Mouse (Mus musculus) forebrain, embryonic 11.5 days (tissue): ENCODE measurements at regions not wholly inside any gene's neighbourhood (a gene's known extent, or its start where the extent isn't known, plus 50 kb on each side); places are given as distances from the start of the nearest gene placed in this dataset.
A peak's percentile ranks its signal among the peaks of the same experiment; 100 is the strongest.

Experiments
- ATAC-seq: fragments of 200-750 bp; cut with Nextera tagmentation; replicated peaks from 2 replicates; pipeline ENCODE4 v1.8.0; 2017; ENCODE audit warnings: moderate TSS enrichment; ENCODE audit not compliant: low FRiP score
- DNase-seq: peaks from one replicate; pipeline ENCODE4 v3.0.0-alpha.2; 2017; ENCODE audit warnings: low spot score
- H3K27ac ChIP-seq: fragments of 300-500 bp; sonication (generic); 2 replicates; pipeline ENCODE4 v1.5.1; 2014; ENCODE audit warnings: low read depth, low read length
- H3K27me3 ChIP-seq: fragments of 300-500 bp; sonication (generic); 2 replicates; pipeline ENCODE4 v1.6.1; 2014; ENCODE audit warnings: mild to moderate bottlenecking, low read length, mixed read lengths; ENCODE audit not compliant: control insufficient read depth, insufficient read depth
- H3K36me3 ChIP-seq: fragments of 300-500 bp; sonication (generic); 2 replicates; pipeline ENCODE4 v1.6.1; 2014; ENCODE audit warnings: mild to moderate bottlenecking, low read length, moderate library complexity, mixed read lengths; ENCODE audit not compliant: control insufficient read depth, insufficient read depth
- H3K4me1 ChIP-seq: fragments of 300-500 bp; sonication (generic); replicated peaks from 2 replicates; pipeline ENCODE4 v1.6.1; 2014; ENCODE audit warnings: low read length, mixed read lengths; ENCODE audit not compliant: control insufficient read depth, insufficient read depth
- H3K4me2 ChIP-seq: fragments of 300-500 bp; sonication (generic); 2 replicates; pipeline ENCODE4 v1.6.1; 2014; ENCODE audit warnings: low read depth, mild to moderate bottlenecking, low read length, moderate library complexity, mixed read lengths; ENCODE audit not compliant: severe bottlenecking
- H3K4me3 ChIP-seq: fragments of 300-500 bp; sonication (generic); 2 replicates; pipeline ENCODE4 v1.5.1; 2014; ENCODE audit warnings: low read depth, low read length
- H3K9ac ChIP-seq: fragments of 300-500 bp; sonication (generic); 2 replicates; pipeline ENCODE4 v1.6.1; 2014; ENCODE audit warnings: low read length
- H3K9me3 ChIP-seq: fragments of 300-500 bp; sonication (generic); 2 replicates; pipeline ENCODE4 v1.6.1; 2016; ENCODE audit warnings: low read length, mixed read lengths; ENCODE audit not compliant: control insufficient read depth
- WGBS: fragments of 180-500 bp; shearing (Covaris S2); extraction: QIAGEN DNeasy Blood & Tissue Kit; methylation state at CpG from one replicate; pipeline ENCODE4 v1.1.7; 2014; 5-methylcytosine and 5-hydroxymethylcytosine counted together

DNA sequence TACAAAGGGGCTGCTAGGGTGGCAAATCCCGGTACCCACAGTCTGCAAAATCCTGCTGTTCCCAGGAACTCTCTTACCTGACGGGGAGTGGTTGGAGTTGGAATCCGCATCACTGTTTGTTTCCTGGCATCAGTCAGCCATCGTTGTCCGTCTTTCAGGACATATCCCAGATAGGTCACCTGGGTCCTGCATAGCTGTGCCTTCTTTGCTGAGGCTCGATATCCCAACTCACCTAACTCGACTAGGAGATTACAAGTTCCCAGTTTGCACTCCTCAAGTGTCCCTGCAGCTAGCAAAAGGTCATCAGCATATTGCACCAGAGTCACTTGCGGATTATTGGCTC lies 276.6 kb downstream of the Gm21863 start:
- H3K27me3 ChIP-seq: peaks cover 10% of the 10 kb centered on the region

DNA sequence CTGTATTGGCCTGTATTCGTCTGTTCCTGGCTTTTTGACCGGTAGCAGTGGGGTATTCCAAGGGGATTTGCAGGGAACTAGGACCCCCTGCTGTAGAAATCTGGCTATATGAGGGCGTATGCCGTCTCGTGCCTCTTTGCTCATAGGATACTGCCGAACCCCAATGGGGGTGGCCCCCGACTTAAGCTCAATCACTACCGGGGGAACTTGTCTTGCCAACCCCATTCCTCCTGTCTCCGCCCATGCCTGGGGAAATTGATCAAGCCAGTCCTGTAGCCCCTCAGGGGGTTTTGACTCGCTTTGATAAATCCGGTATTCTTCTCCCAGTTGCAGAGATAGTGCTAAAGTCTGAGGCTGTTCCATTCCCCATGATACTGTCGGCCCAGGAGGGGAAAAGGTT lies 277.2 kb downstream of the Gm21863 start:
- H3K9me3 ChIP-seq: peaks cover 70% of the 10 kb centered on the region
- H3K4me2 ChIP-seq: no peak overlapping the region
- WGBS: 72% methylated on average over 12 of the region's 12 CpGs
- peak; percentile 25; the same call in 1 of the 2 replicates for ATAC-seq
- no peaks in the 10 kb centered on the region for H3K4me1 ChIP-seq
- peak; percentile 67 for DNase-seq
- H3K27me3 ChIP-seq: peaks cover 10% of the 10 kb centered on the region
- no peak overlapping the region for H3K4me3 ChIP-seq
- H3K9ac ChIP-seq: no peak overlapping the region
- no peak overlapping the region for H3K27ac ChIP-seq
- peaks cover 2% of the 10 kb centered on the region; the same call in 1 of the 2 replicates for H3K36me3 ChIP-seq

More for the DNA sequence above, 276.6 kb downstream of the Gm21863 start:
- ATAC-seq: no peak
- no peaks in the 10 kb centered on the region for H3K4me1 ChIP-seq
- peaks cover 71% of the 10 kb centered on the region for H3K9me3 ChIP-seq
- WGBS: 66% methylated on average over 8 of the region's 8 CpGs
- DNase-seq: no peak
- H3K27ac ChIP-seq: no peak overlapping the region
- no peak overlapping the region for H3K4me2 ChIP-seq
- no peak overlapping the region for H3K9ac ChIP-seq
- peaks cover 2% of the 10 kb centered on the region; the same call in 1 of the 2 replicates for H3K36me3 ChIP-seq
- no peak overlapping the region for H3K4me3 ChIP-seq

DNA sequence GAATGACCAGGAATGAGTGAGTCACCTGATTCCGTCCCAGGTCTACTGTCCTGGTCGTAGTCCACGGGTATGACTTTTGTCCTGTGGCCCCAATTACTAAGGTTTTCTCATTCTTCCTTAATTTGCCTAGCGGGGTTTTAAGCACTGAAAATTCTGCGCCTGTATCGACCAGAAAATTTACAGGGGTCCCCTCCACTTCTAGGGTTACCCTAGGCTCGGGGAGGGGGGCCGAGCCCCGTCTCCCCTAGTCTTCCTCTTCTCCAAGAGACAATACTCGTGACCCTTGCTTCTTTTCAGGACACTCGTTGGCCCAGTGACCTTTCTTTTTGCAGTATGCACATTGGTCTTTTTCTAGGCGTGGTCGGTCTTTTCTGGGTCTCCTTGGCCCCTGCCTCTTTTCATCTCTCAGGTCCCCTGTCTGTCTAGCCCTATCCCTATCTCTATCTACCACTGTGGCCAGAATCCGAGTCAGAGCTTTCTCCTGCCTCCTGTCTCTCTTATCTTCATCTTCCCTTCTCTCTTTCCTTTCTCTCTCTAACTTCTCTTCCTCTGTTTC lies 277.8 kb downstream of the Gm21863 start:
- ATAC-seq: 0 out of 2 replicates have a peak, but pooled peaks have one; percentile 16
- peaks cover 10% of the 10 kb centered on the region for H3K27me3 ChIP-seq

DNA sequence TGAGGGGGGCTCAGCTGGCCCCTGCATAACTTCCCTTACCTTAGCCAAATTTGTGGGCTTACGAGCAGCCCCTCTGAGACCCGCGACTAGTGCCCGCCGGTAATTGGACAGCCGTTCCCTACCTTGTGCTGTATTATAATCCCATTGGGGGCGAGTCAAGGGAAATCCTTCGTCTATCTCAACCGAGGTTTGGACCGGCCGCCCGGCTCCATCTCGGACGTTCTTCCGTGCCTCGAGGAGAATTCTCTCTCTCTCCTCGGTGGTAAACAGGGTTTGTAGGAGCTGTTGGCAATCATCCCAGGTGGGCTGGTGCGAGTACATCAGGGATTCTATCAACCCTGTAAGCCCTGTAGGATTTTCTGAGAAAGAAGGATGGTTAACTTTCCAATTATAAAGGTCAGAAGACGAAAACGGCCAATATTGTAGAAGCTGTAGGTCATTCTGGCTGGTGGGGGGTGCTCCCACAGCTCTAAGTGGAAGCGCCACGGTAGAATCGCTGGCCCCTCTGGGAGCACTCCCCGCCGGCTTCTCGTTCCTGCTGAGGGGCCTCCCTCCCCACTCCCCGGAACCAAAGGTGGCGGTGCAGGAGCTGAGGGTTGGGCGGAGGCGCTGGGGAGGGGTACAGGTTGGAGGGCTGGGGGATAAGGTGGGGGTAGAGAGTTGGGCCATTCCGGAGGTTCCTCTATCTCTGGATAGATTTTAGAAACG lies 278.6 kb downstream of the Gm21863 start:
- no peak overlapping the region for H3K4me2 ChIP-seq
- DNase-seq (peak; percentile 57), ATAC-seq (peak; percentile 58)
- WGBS: 67% methylated on average over 32 of the region's 32 CpGs
- peaks cover 10% of the 10 kb centered on the region for H3K27me3 ChIP-seq
- no peak overlapping the region for H3K4me3 ChIP-seq
- no peak overlapping the region for H3K27ac ChIP-seq
- H3K9ac ChIP-seq: no peak overlapping the region
- H3K36me3 ChIP-seq: peaks cover 2% of the 10 kb centered on the region; the same call in 1 of the 2 replicates
- peaks cover 57% of the 10 kb centered on the region for H3K9me3 ChIP-seq
- H3K4me1 ChIP-seq: no peaks in the 10 kb centered on the region

More for the DNA sequence above, 277.8 kb downstream of the Gm21863 start:
- Histone ChIP-seq H3K36me3 (peaks cover 2% of the 10 kb centered on the region; the same call in 1 of the 2 replicates), H3K4me2 (no peak overlapping the region), H3K9me3 (peaks cover 66% of the 10 kb centered on the region), H3K4me3 (no peak overlapping the region), H3K9ac (no peak overlapping the region), H3K4me1 (no peaks in the 10 kb centered on the region), H3K27ac (no peak overlapping the region)
- 64% methylated on average over 14 of the region's 14 CpGs for WGBS
- peak; percentile 53 for DNase-seq

DNA sequence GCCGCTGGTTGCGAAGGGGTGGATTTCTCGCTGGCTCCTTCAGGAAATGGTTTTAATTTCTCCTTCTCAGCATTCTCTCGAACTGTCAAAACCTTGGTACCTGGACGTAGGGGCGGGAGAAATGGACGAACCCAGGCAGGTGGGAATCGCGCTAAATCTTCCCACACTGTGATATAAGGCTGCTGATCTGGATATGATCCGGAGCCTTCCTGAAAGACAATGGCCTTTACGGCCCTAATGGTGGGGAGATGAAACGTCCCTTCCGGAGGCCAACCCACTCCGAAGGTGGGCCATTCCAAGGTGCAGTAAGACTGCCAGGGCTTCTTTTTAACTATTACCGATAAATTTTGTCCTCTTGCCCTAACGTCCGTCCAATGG lies 279.1 kb downstream of the Gm21863 start:
- peaks cover 10% of the 10 kb centered on the region for H3K27me3 ChIP-seq
- H3K36me3 ChIP-seq: peaks cover 2% of the 10 kb centered on the region; the same call in 1 of the 2 replicates
- H3K27ac ChIP-seq: no peak overlapping the region
- peak; percentile 10; the same call in 1 of the 2 replicates for ATAC-seq
- 65% methylated on average over 17 of the region's 17 CpGs for WGBS
- H3K4me3 ChIP-seq: no peak overlapping the region
- H3K4me2 ChIP-seq: no peak overlapping the region
- H3K9me3 ChIP-seq: peaks cover 52% of the 10 kb centered on the region
- DNase-seq: peak; percentile 71
- no peaks in the 10 kb centered on the region for H3K4me1 ChIP-seq
- H3K9ac ChIP-seq: no peak overlapping the region

DNA sequence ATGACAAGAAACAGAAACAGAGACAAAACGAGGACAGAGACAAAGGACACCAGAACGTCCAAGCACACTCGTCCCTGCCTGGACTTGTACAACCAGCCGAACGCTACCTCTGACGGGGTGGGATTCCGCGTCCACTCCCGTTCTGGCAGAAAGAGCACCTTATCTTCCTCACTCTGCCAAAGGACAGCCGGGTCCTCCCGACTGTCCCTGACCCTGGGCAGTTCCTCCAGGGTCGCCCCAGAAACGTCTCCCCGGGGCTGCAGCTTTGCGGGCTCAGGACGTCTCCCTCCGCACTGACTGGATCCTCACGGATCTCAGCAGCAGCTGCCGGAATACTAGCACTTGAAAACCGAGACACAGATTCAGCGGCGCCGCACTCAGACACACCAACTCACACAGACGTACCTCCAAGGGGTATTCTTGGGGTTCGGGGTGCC lies 279.6 kb downstream of the Gm21863 start:
- peak; percentile 75 for DNase-seq
- no peaks in the 10 kb centered on the region for H3K4me1 ChIP-seq
- 73% methylated on average over 25 of the region's 25 CpGs for WGBS
- ATAC-seq: peak; percentile 63
- no peak overlapping the region for H3K4me2 ChIP-seq
- no peak overlapping the region for H3K9ac ChIP-seq
- H3K27me3 ChIP-seq: peaks cover 10% of the 10 kb centered on the region
- peaks cover 49% of the 10 kb centered on the region for H3K9me3 ChIP-seq
- no peak overlapping the region for H3K4me3 ChIP-seq
- H3K36me3 ChIP-seq: peaks cover 2% of the 10 kb centered on the region; the same call in 1 of the 2 replicates
- H3K27ac ChIP-seq: no peak overlapping the region
